Mouse (Mus musculus) liver, embryonic 14.5 days (tissue): ENCODE measurements around the gene Xirp2.

ENCODE experiments used
- CTCF ChIP-seq: IDR thresholded peaks from 2 replicates; pipeline ENCODE4 v1.5.1; 2016; ENCODE audit warnings: antibody characterized with exemption, low read depth, control low read depth
- EP300 ChIP-seq: IDR thresholded peaks from 2 replicates; pipeline ENCODE4 v1.6.1; 2016; ENCODE audit warnings: antibody characterized with exemption, low read depth

DNA sequence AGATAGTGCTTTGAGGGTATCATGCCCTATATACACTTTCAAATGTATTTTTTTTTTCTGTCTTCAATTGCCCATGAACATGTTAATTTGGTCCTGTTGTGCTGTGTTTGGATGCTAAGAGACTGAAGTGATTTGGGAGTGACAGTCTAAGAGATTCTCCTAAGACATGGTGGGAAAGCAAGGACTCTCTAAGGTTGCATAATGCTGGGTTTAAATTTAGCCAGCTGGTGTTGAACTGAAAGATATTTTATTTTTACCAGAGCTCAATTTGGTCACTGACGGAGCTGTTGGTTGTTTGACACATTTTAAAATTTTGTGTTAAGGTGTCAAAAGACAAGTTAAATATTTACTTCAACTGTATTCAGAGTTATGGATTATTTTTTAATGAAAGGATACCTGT, 970 bp downstream of the Xirp2 start:
- TF ChIP-seq CTCF (no peak), EP300 (no peak)
